Mouse (Mus musculus) kidney, adult 2 months (tissue): Measurements from ENCODE around the gene Il31ra. TPM values are rescaled to one million over a fixed set of nuclear protein-coding genes. Genes with fewer than 3 reads are reported as not detected.

Source experiments
- DNase-seq: peaks from one replicate; pipeline ENCODE4 v3.0.0; 2021
- H3K27ac ChIP-seq: fragments of 200-500 bp; 2 replicates; pipeline ENCODE4 v1.5.1; 2012; ENCODE audit warnings: low read depth, low read length, control low read depth, inconsistent platforms; ENCODE audit not compliant: insufficient read depth
- H3K27me3 ChIP-seq: fragments of 200-500 bp; replicated peaks from 2 replicates; pipeline ENCODE4 v1.6.1; 2012; ENCODE audit warnings: mild to moderate bottlenecking, moderate library complexity, low read length, inconsistent platforms; ENCODE audit not compliant: control insufficient read depth, insufficient read depth
- H3K36me3 ChIP-seq: fragments of 200-500 bp; 2 replicates; pipeline ENCODE4 v1.6.1; 2012; ENCODE audit warnings: mild to moderate bottlenecking, moderate library complexity, low read length, inconsistent platforms; ENCODE audit not compliant: control insufficient read depth, insufficient read depth
- H3K4me1 ChIP-seq: fragments of 200-500 bp; 2 replicates; pipeline ENCODE4 v1.6.1; 2011; ENCODE audit warnings: low read length; ENCODE audit not compliant: control insufficient read depth, insufficient read depth
- H3K4me3 ChIP-seq: fragments of 200-500 bp; 2 replicates; pipeline ENCODE4 v1.5.1; 2011; ENCODE audit warnings: mild to moderate bottlenecking, low read depth, low read length, control low read depth; ENCODE audit not compliant: insufficient read depth
- CTCF ChIP-seq: fragments of 200-500 bp; conservative IDR thresholded peaks from 2 replicates; pipeline ENCODE4 v1.5.1; 2011; ENCODE audit warnings: low read depth, mild to moderate bottlenecking, control low read depth, low read length, moderate library complexity, mixed read lengths; ENCODE audit not compliant: insufficient read depth, insufficient read length
- POLR2A ChIP-seq: fragments of 200-500 bp; IDR thresholded peaks from one replicate; pipeline ENCODE4 v1.6.1; 2011; ENCODE audit warnings: low read depth, low read length, control low read depth
- WGBS: fragments of 180-500 bp; shearing (Covaris S2); methylation state at CpG from one replicate; pipeline ENCODE4 v1.1.7; 2018; 5-methylcytosine and 5-hydroxymethylcytosine counted together
- polyA plus RNA-seq: library from polyadenylated mRNA; depleted of rRNA; stranded (reverse); fragments of >200 nt; gene quantifications from 2 replicates; pipeline ENCODE4 v1.2.3, GENCODE M21; 2012

The Il31ra gene
- polyA plus RNA-seq, 1 experiment = 0.33 TPM

DNA sequence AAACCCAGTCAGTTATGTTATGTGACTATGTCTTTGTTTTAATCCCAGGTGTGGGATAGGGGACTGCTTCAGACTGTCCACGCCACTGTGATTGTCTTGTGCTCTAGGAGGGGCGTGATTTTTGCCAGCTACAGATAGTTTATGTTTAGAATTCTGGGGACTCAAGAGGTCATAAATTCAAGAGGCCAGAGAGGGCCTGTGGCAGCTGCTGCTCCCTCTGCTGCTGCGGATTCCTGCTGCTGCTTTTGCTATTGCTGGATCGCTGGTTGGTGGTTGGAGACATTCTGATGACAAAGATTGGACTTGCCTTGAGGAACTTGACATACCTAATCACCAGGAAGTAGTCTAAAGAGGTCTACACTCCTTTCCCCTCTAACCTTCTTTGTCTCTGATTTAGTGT is 57.5 kb downstream of the Il31ra start:
- Histone ChIP-seq H3K36me3 (no peaks in the 10 kb centered on the region), H3K27ac (no peak overlapping the region), H3K27me3 (no peaks in the 10 kb centered on the region), H3K4me1 (no peaks in the 10 kb centered on the region), H3K4me3 (no peak overlapping the region)
- DNase-seq = no peak
- WGBS = 61% methylated on average over 4 of the region's 4 CpGs
- no peak for TF ChIP-seq CTCF
- no peak for TF ChIP-seq POLR2A

- Histone ChIP-seq H3K4me1 (peaks cover 3% of the 10 kb centered on the region; the same call in 1 of the 2 replicates), H3K4me3 (no peak overlapping the region), H3K27me3 (no peaks in the 10 kb centered on the region), H3K36me3 (no peaks in the 10 kb centered on the region), H3K27ac (no peak overlapping the region)
- TF ChIP-seq POLR2A = no peak
- TF ChIP-seq CTCF = no peak
- WGBS = 42% methylated on average over 9 of the region's 9 CpGs
- DNase-seq = peak; percentile 62
Observed at GRCm38 (mm10) chr13:112533556-112533955, 60.6 kb downstream of the Il31ra start.

- Histone ChIP-seq H3K4me3 (no peak overlapping the region), H3K27me3 (no peaks in the 10 kb centered on the region), H3K27ac (no peak overlapping the region), H3K4me1 (peaks cover 3% of the 10 kb centered on the region; the same call in 1 of the 2 replicates), H3K36me3 (no peaks in the 10 kb centered on the region)
- DNase-seq = no peak
- 90% methylated on average over 6 of the region's 6 CpGs for WGBS
- no peak for TF ChIP-seq CTCF
- TF ChIP-seq POLR2A = no peak
Observed at GRCm38 (mm10) chr13:112532235-112532634, 61.9 kb downstream of the Il31ra start.

GRCm38 (mm10) chr13:112529893-112530292 is 64.3 kb downstream of the Il31ra start:
- WGBS = 22% methylated on average over 3 of the region's 3 CpGs
- no peak overlapping the region for H3K27ac ChIP-seq
- no peak for TF ChIP-seq POLR2A
- peak; percentile 89 for TF ChIP-seq CTCF

DNA sequence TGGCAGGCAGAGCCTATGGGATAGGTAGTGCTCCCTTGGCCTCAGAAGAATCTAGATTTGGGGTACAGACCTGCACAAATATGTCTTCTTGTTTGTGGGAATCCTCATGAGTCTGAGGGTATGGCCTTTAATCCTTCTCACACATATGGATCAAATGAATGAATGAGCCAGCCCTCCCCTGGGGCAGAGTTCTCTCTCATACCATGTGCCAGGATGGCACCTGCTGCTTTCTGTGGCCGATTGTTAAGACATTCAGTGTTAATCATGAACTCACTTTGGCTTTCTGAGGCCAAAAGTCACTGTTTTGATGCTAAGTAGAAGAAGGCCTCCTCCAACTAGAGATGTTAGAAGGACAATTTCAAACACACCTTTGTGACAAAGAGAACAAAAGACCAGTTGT is 67.0 kb downstream of the Il31ra start:
- peaks cover 6% of the 10 kb centered on the region for H3K4me1 ChIP-seq
- TF ChIP-seq CTCF = no peak
- TF ChIP-seq POLR2A = no peak
- H3K36me3 ChIP-seq = no peaks in the 10 kb centered on the region
- DNase-seq = peak; percentile 84
- no peak overlapping the region for H3K27ac ChIP-seq
- WGBS = 35% methylated on average over 1 of the region's 1 CpGs
- no peak overlapping the region for H3K4me3 ChIP-seq
- no peaks in the 10 kb centered on the region for H3K27me3 ChIP-seq

More at GRCm38 (mm10) chr13:112529893-112530292, 64.3 kb downstream of the Il31ra start:
- H3K4me3 ChIP-seq = no peak overlapping the region
- peak; percentile 85 for DNase-seq
- no peaks in the 10 kb centered on the region for H3K27me3 ChIP-seq
- peaks cover 6% of the 10 kb centered on the region for H3K4me1 ChIP-seq
- no peaks in the 10 kb centered on the region for H3K36me3 ChIP-seq

DNA sequence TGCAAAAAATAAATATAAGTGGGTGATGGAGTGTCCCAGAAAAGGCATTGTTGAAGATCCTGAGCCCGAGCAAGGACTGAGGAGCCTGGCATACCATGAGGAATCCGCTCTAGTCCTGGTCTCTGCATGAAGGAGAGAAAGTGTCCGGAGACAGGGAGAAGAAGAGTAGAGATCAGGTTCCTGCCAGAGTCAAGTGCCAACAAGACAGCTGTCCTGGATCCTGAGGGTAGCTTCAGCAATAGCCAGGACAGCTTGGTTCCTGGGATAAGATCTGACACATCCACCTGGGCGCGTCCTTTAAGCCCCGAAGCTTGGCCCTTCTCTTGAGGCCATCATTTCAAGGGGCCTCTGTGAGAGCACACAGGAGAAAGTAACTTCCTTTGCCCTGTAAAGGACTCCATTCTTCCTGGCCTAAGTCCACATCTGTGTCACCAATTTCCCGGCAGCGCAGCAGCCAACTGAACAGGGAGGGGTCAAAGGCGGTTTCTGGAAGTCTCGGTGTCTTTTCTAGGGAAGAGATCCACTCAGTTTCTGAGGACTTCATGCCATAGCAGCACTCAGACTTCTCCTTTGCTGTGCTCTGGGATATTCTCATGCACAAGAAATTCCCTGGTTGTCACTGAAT is 70.7 kb downstream of the Il31ra start:
- no peaks in the 10 kb centered on the region for H3K36me3 ChIP-seq
- TF ChIP-seq POLR2A = no peak
- no peak for TF ChIP-seq CTCF
- DNase-seq = peak; percentile 59
- WGBS = 69% methylated on average over 10 of the region's 10 CpGs
- no peak overlapping the region for H3K4me3 ChIP-seq
- no peak overlapping the region for H3K27ac ChIP-seq
- no peaks in the 10 kb centered on the region for H3K27me3 ChIP-seq
- peaks cover 4% of the 10 kb centered on the region for H3K4me1 ChIP-seq

- no peaks in the 10 kb centered on the region for H3K36me3 ChIP-seq
Observed at GRCm38 (mm10) chr13:112522896-112523295, 71.3 kb downstream of the Il31ra start.

More at GRCm38 (mm10) chr13:112522896-112523295, 71.3 kb downstream of the Il31ra start:
- TF ChIP-seq POLR2A (no peak), CTCF (no peak)
- WGBS = 92% methylated on average over 3 of the region's 3 CpGs
- Histone ChIP-seq H3K27me3 (no peaks in the 10 kb centered on the region), H3K4me3 (no peak overlapping the region), H3K4me1 (peaks cover 4% of the 10 kb centered on the region), H3K27ac (no peak overlapping the region)
- no peak for DNase-seq
